Mouse (Mus musculus) liver, embryonic 14.5 days (tissue): ENCODE measurements around the gene Cdsn.

ENCODE experiments used
- CTCF ChIP-seq: IDR thresholded peaks from 2 replicates; pipeline ENCODE4 v1.5.1; 2016; ENCODE audit warnings: antibody characterized with exemption, low read depth, control low read depth
- EP300 ChIP-seq: IDR thresholded peaks from 2 replicates; pipeline ENCODE4 v1.6.1; 2016; ENCODE audit warnings: antibody characterized with exemption, low read depth

DNA sequence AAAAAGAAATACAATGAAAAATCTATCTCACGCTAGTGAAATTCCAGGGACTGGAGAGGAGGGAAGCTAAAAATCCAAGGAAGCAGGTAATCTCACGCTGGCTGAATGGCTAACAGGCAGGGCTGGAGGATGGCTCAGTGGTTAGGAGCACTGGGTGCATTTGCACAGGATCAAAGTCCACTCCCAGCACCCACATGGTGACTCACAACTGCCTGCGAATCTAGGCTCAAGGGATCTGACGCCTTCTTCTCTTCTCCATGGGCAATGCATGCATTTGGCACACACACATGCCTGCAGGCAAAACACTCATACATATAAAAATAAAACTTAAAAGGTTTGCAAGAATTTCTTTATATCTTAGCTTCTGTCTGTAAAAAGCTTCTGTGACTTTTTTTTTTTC, 14.5 kb upstream of the Cdsn start:
- TF ChIP-seq CTCF (no peak), EP300 (no peak)
